Mouse (Mus musculus): ENCODE measurements around the gene Etl4.

DNA sequence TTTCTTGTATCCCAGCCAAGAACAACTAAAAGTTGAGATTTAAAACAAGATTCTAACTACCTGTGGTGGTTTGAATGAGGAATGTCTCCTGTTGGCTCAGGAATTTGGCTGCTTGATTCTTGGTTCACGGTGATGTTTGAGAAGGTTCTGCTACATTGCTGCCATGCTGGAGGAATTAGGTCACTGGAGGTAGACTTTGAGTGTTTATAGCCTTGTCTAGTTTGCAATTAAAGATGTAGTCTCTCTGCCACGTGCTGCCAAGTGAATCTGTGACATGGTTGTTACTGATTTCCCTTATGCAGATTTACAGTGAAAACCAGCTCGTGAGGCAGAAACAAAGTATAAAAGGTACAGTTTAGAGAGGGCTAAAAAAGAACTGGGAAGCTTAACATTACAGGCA is 491.0 kb downstream of the Etl4 start:
- TF ChIP-seq EP300 (IDR thresholded peaks at IDR 0.05; ENCODE audit: insufficient read depth, low read depth, low read length) = no peak
- TF ChIP-seq CTCF (IDR thresholded peaks at IDR 0.05) = no peak
- TF ChIP-seq POLR2A (IDR thresholded peaks at IDR 0.05; ENCODE audit: insufficient read depth, low read depth, low read length) = no peak

Data from heart, adult 2 months (tissue).